Mouse (Mus musculus) spleen, postnatal 4 days (tissue): ENCODE measurements at regions not wholly inside any gene's neighbourhood (a gene's known extent, or its start where the extent isn't known, plus 50 kb on each side); places are given as distances from the start of the nearest gene placed in this dataset.

Experiments used
- DNase-seq, 2 experiments: peaks; one replicate each; pipeline ENCODE4 v3.0.0; 2022; ENCODE audit warnings: low spot score in 2 of 2

DNA sequence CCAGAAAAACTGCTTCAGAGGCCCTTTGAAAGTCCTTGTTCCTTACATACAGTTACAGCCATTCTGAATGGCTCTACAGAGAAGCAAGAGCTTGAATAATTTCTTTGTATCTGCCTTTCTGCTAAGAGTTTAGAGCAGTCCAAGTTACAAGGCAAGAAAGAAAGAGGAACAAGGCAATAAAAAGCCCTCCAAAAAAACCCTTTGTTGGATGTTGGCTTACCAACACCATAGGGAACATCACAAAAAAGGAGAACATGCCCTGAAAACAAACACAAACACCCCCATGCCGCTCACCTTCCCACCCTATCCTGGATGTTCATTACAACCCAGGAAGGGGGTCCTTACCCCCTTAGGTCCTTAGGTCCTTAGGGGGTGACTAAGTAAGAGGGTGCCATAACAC lies 359.2 kb upstream of the Gcfc2 start:
- no peak for DNase-seq

DNA sequence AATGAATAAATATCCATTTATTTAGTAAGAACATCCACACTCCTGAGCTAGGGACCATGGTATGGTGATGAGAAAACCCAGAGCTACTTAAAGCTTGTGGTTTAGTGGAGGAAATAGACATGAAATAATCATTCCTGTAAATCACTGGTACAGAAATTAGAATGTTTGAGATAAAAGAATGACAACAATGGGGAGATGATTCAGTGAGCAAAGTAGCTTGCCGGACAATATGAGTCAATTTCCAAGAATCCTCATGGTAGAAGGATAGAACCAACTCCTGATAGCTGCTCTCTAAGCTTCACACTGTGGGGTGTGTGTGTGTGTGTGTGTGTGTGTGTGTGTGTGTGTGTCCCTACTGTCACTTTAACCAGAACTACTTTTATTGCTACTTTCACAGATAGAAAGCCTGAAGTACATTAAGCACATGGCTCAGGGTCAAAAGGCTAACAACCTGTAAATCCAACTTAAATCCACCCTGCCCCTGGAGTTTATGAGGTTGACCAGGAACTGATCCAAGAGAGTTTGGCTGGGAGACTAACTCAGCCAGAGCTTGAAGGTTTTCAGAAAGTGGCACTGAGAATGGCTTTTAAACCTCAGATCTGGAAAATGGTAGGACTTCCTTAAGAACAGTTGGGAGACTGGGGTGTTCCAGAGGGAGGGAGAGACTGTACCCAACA lies 336.9 kb upstream of the Gcfc2 start:
- DNase-seq, result no peak

DNA sequence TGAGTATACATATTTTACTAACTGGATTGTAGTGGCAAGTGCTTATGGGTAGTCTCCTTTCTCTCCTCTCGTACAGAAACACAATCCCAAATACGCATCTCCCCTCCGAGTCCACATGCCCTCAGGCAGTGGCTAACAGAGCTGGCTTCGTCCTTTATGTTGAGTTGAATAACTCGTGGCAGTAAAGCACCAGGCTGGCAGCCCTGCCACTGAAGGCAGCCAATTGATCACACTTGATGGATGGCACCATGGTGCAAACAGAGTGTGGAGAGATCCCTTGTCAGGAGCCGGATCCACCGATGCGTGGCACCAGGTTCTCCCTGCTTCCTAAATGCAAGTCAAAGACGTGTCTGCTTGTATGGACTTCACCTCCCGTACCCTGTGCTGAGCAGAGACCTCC lies 333.7 kb upstream of the Gcfc2 start:
- DNase-seq, result no peak

DNA sequence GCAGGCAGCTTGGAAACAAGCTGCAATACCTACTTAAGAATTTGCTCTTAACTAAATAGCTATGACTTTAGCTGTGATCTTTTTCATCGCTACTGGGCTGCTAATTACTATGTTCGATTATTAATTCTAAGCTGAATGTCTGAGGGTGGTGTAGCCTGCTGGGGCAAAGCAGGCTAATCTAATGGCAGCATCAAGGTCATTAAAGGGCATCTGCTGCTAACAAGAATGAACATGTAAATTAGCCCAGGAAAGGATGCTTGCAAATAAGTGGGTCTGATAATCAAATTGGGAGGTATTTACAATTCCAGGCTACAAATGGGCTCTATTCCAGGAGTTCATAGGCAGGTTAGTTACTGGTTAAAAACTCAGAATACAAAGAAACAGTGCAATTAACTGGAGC lies 327.5 kb upstream of the Gcfc2 start:
- no peak for DNase-seq

DNA sequence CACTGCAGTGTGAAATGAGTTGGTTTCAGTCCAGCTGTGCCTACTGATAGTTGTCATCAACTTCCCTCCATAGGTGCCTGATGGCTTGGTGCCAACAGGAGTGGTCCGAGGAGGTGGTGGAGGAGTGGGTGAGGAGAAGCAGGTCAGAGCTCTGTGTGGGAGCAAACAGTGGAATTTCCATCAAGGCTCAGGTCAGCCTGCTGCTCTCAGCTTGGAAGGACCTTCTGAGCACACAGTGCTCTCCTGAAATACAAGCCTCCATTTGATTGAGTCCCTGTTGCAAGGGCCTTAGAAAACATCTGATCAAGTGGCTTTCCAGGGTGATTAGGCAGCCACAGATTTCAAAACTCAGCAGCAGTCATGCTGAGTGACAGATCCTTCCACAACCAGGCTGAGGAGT lies 314.8 kb upstream of the Gcfc2 start:
- no peak for DNase-seq

DNA sequence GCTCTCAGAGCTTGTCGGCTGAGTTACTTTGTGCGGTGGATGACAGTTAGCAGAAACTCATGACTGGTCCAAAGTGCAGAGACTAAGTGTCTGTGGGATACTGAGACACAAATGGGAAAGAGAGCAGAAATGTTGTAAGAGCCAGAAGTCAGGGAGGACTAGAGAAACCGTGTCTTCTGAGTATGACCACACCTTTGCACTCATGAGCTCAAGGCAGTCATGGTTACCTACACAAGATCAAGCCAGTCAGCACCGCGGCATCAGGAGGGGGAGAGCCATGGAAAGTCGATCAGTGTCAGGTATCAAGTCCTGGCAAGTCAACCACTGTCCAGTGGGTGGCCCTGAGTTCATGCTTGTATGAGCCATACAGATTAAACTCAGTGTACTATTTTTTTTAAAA lies 311.5 kb upstream of the Gcfc2 start:
- DNase-seq, result no peak

DNA sequence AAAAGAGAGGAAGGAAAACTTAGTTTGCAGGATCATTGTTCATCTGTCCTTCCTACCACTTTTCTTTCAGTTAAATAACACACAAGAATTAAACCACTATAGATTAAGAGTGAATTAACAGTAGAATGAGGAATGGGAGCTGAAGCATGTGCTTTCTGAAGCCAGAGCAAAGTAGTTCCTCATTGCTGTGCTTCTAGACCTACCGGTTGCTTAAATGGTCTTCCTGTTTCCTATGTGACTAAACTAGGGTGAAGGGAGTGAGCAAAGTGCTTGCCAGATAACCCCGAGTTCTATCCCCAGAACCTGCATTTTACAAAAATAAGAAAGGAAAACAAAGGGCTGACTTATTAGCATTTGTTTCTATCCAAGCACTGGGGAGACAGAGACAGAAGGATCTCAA lies 305.5 kb upstream of the Gcfc2 start:
- no peak for DNase-seq

DNA sequence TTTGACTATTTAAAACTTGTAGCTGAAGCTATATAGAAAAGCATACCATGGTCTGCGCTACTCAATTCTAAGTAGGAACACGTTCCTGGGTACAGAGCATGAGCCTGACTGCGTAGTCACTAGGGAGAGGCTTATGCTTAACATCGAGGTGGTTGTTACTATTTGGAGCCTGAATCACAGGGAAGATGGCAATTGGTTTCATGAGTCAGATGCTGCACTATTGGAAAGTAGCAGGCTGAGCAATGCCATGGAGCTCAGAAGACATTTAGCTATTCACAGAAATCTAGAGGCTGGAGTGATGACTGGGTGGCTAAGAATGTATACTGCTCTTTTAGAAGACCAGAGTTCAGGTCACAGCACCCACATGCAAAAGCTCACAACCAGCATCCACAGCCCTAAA lies 302.4 kb upstream of the Gcfc2 start:
- no peak for DNase-seq

DNA sequence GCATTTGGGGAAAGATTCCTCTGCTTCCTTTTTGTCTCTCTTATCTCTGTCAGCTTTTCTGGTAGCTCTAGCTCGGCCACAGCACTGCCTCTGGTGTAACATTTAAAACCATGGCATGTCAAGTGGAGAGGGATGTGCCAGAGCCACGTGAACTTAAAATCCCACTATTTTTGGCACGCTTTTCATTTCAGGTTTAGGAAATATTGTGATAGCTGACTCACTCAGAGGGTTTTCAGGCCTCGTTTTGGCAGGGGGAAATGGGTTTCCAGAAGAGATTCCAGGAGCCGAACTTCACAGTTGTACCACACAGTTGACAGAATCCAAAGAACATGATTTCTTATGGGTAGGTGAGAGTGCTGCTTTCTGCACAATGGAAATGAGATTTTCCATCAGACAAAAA lies 300.8 kb upstream of the Gcfc2 start:
- DNase-seq, result no peak

DNA sequence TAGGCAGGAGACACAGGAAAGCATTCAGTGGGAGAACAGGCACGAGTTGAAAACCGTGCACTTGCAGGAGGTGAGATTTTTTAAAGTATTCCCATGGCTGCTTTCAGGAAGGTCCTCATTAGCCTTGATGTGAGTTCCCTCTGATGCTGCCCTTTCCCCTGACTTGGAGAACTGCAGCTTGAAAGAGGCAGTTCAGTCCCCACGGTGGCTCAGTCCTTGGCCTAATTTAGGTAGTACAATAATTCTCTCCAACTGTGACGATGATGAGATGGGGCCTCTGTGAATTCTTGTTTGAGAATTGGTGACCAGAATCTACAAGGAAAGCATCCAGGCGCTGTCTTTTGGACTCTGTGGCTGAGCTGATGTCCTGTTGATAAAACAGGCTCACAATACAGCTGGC lies 298.5 kb upstream of the Gcfc2 start:
- DNase-seq, result no peak

DNA sequence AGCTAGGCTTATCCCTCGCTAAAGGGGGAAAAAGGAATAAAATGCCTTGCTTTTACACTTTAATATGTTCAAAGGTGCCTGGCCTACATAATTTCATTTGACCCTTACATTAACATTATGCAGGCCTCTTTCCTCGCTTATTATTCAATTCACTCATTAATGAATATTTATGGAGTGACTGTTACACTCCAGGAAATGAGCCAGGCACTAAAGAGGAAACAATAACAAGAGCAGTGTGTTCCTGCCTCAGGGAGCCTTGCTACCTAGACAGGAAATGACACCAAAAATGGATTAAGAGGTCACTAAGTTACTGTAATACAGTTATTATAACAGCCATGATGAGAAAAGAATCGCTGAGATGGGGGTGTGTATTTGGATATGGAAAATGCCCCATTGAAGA lies 289.9 kb upstream of the Gcfc2 start:
- no peak for DNase-seq

DNA sequence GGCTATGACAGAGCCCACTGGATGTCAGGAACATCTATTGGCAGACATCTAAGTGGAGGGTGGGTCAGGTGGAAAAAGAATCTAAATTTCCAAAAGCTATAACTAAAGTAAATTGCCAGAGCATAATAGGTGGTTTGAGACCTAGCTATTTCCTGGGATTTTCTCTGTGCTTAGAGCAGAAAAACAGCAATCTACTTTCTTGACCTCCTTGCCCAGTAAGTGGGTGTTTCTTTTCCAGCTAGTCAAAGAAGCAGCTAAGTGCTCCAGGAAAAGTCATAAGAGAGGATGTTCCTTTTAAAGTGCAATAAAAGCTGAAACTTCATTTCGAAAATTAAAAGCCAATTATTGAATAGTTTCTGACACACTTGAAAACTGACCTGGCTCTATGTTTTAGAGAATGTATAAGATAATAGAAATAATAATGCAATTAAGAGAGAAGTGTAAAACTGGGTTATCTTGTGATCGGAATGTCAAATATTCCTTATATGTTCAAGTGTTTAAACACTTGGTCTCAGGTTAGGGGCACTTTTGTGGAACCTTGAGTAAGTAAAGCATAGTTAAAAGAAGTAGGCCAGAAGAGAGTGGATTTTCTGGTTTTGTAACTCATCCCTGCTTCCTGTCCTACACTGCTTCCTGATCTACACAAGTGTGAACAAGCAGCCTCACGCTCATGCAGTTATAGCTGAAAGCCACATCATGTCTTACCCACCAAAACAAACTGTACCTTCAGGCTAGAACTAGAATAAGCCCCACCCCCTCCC lies 275.7 kb upstream of the Gcfc2 start:
- DNase-seq, result no peak

DNA sequence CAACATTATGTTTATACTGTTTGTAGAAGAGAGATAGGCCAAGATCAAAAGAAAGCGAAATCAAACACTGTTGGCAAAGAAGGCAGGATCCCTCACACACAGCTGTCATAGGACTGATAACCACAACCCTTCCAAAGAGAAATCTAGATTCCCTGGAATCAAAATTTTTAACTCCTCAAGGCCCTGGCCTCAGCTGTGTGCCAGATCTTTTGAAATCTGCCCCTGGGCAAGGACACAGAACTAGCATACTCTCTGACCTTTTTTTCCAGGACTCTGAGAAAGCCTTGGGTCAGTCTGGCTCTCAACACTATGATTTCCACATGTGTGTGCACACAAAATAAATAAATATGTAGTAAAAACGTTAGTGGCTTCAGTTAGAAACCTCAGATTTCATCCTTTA lies 271.6 kb upstream of the Gcfc2 start:
- DNase-seq, result no peak

DNA sequence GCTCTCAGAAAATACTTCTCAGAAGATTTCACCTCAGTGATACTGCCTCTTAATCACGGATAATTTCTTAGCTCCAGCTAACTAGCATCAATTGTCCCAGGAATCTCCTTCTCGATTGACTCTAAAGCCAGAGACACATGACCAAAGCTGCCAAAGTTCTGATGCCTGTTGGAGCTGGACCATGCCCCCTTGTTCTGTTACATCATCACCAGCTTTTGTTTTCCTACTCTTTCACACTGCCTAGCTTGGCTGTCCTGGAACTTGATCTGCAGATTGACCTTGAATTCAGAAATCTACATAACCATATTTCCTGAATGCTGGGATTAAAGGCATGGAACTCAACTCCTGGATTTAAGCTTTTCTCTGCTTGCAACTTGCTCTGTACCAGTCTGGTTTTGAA lies 268.3 kb upstream of the Gcfc2 start:
- DNase-seq, result no peak

DNA sequence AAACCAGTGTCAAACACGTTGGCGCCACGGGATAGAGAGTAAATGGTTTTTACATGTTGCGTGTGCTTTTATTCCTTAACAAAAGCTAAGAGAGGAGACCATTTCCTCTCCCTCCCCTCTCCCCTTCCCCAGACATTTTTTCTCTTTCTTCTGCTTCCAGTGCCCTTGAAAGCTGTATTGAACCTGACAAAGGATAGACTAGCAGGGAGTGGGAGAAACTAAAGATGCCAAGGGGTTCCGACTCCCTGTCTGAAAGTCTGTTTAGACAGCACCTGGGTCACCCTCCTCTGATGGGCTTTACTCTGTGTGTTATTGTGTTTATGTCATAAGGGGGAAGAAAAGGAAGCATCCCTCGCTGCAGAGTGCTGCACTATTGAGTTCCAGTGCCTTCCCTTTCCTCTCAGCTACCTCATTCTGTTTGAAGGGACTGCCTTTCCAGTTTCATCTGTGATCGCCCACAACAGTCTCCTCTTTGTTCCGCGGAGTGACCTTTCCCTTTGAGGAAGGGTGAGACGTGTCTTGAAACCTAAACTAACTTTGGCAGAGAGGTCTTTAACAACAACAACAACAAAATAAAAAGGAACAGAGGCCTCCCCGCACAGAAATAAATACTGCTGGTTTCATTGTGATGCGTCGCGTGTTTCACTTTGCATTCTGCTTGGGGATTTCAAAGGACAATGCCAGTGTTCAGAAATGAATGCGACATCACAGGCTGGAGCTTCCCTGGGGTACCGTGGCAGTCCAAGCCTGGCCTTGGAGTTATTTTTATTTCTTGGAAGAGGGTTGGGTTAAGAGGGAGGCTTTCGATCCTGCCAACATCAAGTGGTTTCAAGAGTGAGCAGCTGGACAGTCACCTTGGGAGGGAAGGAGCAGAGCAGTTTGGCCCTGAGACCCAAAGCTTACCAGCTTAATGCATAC lies 262.7 kb upstream of the Gcfc2 start:
- DNase-seq, result no peak

DNA sequence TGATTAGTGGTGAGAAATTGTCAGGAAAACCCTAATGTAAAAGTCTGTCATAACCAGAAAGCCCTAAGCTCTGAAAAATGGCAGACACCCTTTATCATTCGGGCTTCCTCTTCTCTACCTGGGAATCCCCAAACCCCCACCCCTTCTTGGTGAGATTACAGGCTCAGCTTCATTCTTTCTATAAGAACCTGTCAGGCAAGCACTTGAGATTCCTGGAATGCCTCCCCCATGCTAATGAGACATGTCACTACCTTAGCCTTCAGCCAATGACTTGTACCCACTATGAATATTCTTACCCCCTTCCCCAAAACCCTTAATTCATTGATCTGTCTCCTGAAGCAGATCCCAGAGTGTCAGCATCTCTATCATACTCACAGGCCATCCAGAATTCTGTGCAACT lies 254.5 kb upstream of the Gcfc2 start:
- DNase-seq, result peak in 1 of 2 experiments; percentile 7

DNA sequence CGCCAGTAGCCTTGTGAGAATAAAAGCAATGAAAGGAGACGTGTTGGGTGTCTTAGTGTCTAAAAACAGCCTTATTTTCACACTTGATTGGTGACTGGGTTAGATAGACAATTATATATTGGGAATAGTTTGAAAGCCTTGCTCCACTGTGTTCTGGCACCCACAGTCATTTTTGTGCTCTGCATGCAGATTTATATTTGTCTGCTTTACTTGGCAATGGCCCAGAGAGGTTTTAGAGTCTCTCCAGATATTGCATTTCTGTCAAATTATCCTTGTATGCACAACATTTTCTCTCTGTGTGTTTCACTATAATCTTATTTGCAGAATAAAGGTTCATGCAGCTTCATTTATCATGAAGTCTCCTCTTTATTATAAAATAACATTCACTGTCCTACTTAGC lies 250.2 kb upstream of the Gcfc2 start:
- peak in 1 of 2 experiments; percentile 3 for DNase-seq

DNA sequence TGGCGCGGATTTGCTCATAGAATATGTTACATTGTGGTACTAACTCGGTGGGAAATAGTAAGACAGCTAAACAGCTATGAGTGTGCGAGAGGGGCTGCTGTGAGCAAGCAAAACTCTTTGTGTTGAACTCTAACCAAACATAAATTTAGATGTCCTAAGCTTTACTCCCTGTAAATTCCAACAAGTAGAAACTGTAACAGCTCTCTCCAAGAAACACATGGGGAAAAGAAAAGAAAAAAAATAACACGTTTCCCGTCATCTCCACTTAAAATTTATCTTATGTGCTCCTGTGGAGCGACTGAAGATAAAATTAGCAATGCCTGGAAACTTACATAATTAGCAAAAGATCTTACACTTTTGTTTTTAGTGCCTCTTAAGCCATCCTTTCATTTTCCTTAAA lies 226.2 kb upstream of the Gcfc2 start:
- DNase-seq, result no peak

DNA sequence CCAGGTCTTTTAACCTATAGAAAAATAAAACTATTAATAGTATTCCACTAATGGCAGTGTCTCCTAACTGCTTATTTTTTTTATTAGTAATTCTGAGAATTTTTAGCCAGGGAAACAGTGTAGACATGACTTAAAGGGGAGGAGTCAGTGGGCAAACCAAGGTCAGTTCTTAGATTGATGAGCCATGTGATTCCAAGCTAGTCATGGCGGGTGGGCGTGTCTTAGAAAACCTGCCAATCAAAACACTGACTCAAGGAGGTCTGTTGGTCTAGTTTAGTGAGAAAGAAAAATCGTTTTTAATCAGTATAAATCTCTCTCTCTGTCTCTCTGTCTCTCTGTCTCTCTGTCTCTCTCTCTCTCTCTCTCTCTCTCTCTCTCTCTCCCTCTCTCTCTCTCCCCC lies 225.3 kb upstream of the Gcfc2 start:
- no peak for DNase-seq

DNA sequence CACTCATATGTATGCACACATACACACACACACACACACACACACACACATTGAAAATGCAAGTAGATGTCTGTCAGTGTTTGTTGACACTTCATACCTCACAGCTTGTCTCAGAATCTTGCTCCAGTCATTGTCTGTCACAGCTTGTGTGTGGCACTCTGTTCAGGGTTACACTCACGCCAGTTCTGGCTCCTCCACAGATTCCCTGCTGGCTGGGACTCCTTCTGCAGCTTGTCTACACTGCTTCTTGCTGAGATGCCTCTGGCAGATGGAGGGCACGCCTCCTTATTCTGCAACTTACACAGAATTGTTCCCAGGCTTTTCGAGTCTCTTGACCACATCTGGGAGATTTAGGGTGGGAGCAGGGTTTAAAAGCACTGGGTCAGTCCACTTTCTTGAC lies 208.6 kb upstream of the Gcfc2 start:
- no peak for DNase-seq

DNA sequence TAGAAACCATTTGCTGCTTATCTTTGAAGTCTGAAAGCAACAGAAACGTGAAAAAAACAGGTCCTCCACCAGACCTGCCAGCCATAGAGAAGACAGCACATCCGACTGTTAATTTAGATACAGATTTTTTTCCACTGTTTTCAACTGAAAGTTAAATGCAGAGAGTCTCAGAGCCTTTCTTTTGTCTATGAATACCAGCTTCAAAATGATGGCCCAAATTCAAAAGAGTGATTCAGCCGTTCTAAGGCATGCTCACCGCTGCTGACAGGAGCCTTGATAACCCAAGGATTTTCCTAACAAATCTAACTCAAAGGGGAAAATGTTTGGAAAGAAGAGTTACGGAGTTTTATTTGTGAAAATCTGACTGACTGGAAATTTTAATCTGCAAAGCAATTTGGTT lies 207.1 kb upstream of the Gcfc2 start:
- DNase-seq, result no peak
